Mouse (Mus musculus) spleen, adult 18-20 months (tissue): ENCODE measurements around the gene Slc10a7.
A peak's percentile ranks its signal among the peaks of the same experiment; 100 is the strongest.
"Not testable (repeated sequence)": the region's sequence is repeated elsewhere in the genome, so short reads cannot be mapped to it uniquely, and the experiment has no call there.

Source experiments
- DNase-seq, 2 experiments: peaks; one replicate each; pipeline ENCODE4 v3.0.0; 2022; ENCODE audit warnings: mixed read lengths in 2 of 2

Gene Slc10a7

GRCm38 (mm10) chr8:78509273-78510031, at the start of gene Slc10a7:
Slc10a7 (plus strand) TSS chr8:78509346.
- DNase-seq: peak; percentile 65 to 77

- no peak for DNase-seq
Observed at GRCm38 (mm10) chr8:78463941-78464340, 45.2 kb upstream of the Slc10a7 start.

- no peak for DNase-seq
Observed at GRCm38 (mm10) chr8:78467889-78468288, 41.3 kb upstream of the Slc10a7 start.

GRCm38 (mm10) chr8:78477051-78477829, 31.9 kb upstream of the Slc10a7 start:
- DNase-seq: no peak

GRCm38 (mm10) chr8:78489733-78490132, 19.4 kb upstream of the Slc10a7 start:
- no peak for DNase-seq

- DNase-seq: no peak
Observed at GRCm38 (mm10) chr8:78493031-78493430, 16.1 kb upstream of the Slc10a7 start.

- not testable (repeated sequence) for DNase-seq
Observed at GRCm38 (mm10) chr8:78496273-78496672, 12.9 kb upstream of the Slc10a7 start.

GRCm38 (mm10) chr8:78502706-78503105, 6.4 kb upstream of the Slc10a7 start:
- no peak for DNase-seq

GRCm38 (mm10) chr8:78507979-78508718, 997 bp upstream of the Slc10a7 start:
- DNase-seq: peak; percentile 53 to 58

- peak; percentile 76 to 91 for DNase-seq
Observed at GRCm38 (mm10) chr8:78508719-78509272, 350 bp upstream of the Slc10a7 start, which contains the start of gene Rbmxl1. Rbmxl1 (minus strand) TSS chr8:78508898.

- DNase-seq: no peak
Observed at GRCm38 (mm10) chr8:78510094-78510493, 948 bp downstream of the Slc10a7 start.

GRCm38 (mm10) chr8:78510926-78511325, 1.8 kb downstream of the Slc10a7 start:
- DNase-seq: no peak

- DNase-seq: no peak
Observed at GRCm38 (mm10) chr8:78513106-78513505, 4.0 kb downstream of the Slc10a7 start.

GRCm38 (mm10) chr8:78514706-78515105, 5.6 kb downstream of the Slc10a7 start:
- DNase-seq: no peak

- DNase-seq: no peak
Observed at GRCm38 (mm10) chr8:78515132-78515531, 6.0 kb downstream of the Slc10a7 start.

GRCm38 (mm10) chr8:78533981-78534380, 24.8 kb downstream of the Slc10a7 start:
- DNase-seq: no peak

GRCm38 (mm10) chr8:78536716-78537115, 27.6 kb downstream of the Slc10a7 start:
- no peak for DNase-seq

- DNase-seq: no peak
Observed at GRCm38 (mm10) chr8:78537795-78538194, 28.6 kb downstream of the Slc10a7 start.

GRCm38 (mm10) chr8:78542670-78543069, 33.5 kb downstream of the Slc10a7 start:
- DNase-seq: not testable (repeated sequence)

- DNase-seq: no peak
Observed at GRCm38 (mm10) chr8:78543621-78544020, 34.5 kb downstream of the Slc10a7 start.

GRCm38 (mm10) chr8:78544545-78544944, 35.4 kb downstream of the Slc10a7 start:
- no peak for DNase-seq

GRCm38 (mm10) chr8:78545153-78545817, 36.1 kb downstream of the Slc10a7 start:
- not testable (repeated sequence) for DNase-seq
